Mouse (Mus musculus): ENCODE measurements at regions not wholly inside any gene's neighbourhood (a gene's known extent, or its start where the extent isn't known, plus 50 kb on each side); places are given as distances from the start of the nearest gene placed in this dataset.

GRCm38 (mm10) chr5:118436474-118437306 is 123.8 kb upstream of the Med13l start:
- H3K4me2 ChIP-seq (replicated peaks; ENCODE audit: low read depth, low read length): peak overlapping the region; percentile 4
- H3K4me1 ChIP-seq (ENCODE audit: control insufficient read depth, insufficient read depth, low read length): peaks cover 17% of the 10 kb centered on the region
- ATAC-seq (ENCODE audit: low FRiP score, low TSS enrichment): 0 out of 2 replicates have a peak, but pooled peaks have one; percentile 20
- H3K4me3 ChIP-seq (ENCODE audit: low read length): no peak overlapping the region
- H3K36me3 ChIP-seq (ENCODE audit: control insufficient read depth, insufficient read depth, low read length): no peaks in the 10 kb centered on the region
- WGBS: 10% methylated on average over 22 of the region's 22 CpGs
- no peak overlapping the region for H3K27ac ChIP-seq (ENCODE audit: low read depth, low read length)
- no peaks in the 10 kb centered on the region for H3K9me3 ChIP-seq (ENCODE audit: control insufficient read depth, low read length)
- H3K27me3 ChIP-seq (ENCODE audit: control insufficient read depth, insufficient read depth, low read length): peaks cover 23% of the 10 kb centered on the region; the same call in 1 of the 2 replicates
- no peak overlapping the region for H3K9ac ChIP-seq (ENCODE audit: low read depth, low read length)

- no peaks in the 10 kb centered on the region for H3K9me3 ChIP-seq (ENCODE audit: control insufficient read depth, low read length)
- H3K36me3 ChIP-seq (ENCODE audit: control insufficient read depth, insufficient read depth, low read length): no peaks in the 10 kb centered on the region
- H3K9ac ChIP-seq (ENCODE audit: low read depth, low read length): no peak overlapping the region
- H3K4me1 ChIP-seq (ENCODE audit: control insufficient read depth, insufficient read depth, low read length): peaks cover 17% of the 10 kb centered on the region
- H3K4me2 ChIP-seq (replicated peaks; ENCODE audit: low read depth, low read length): peak overlapping the region; percentile 4; the same call in 1 of the 2 replicates
- WGBS: 15% methylated on average over 7 of the region's 7 CpGs
- peaks cover 23% of the 10 kb centered on the region; the same call in 1 of the 2 replicates for H3K27me3 ChIP-seq (ENCODE audit: control insufficient read depth, insufficient read depth, low read length)
- ATAC-seq (ENCODE audit: low FRiP score, low TSS enrichment): peak; percentile 52; the same call in 1 of the 2 replicates
- H3K27ac ChIP-seq (ENCODE audit: low read depth, low read length): no peak overlapping the region
- no peak overlapping the region for H3K4me3 ChIP-seq (ENCODE audit: low read length)
These were observed 123.2 kb upstream of the Med13l start for GRCm38 (mm10) chr5:118437307-118437610.

- Histone ChIP-seq H3K36me3 (ENCODE audit: control insufficient read depth, insufficient read depth, low read length) (no peaks in the 10 kb centered on the region), H3K4me2 (replicated peaks; ENCODE audit: low read depth, low read length) (no peak overlapping the region), H3K4me1 (ENCODE audit: control insufficient read depth, insufficient read depth, low read length) (peaks cover 17% of the 10 kb centered on the region), H3K27me3 (ENCODE audit: control insufficient read depth, insufficient read depth, low read length) (peaks cover 23% of the 10 kb centered on the region; the same call in 1 of the 2 replicates), H3K4me3 (ENCODE audit: low read length) (no peak overlapping the region), H3K9me3 (ENCODE audit: control insufficient read depth, low read length) (no peaks in the 10 kb centered on the region), H3K27ac (ENCODE audit: low read depth, low read length) (no peak overlapping the region), H3K9ac (ENCODE audit: low read depth, low read length) (no peak overlapping the region)
- ATAC-seq (ENCODE audit: low FRiP score, low TSS enrichment): no peak
- 57% methylated on average over 6 of the region's 6 CpGs for WGBS
These were observed 122.5 kb upstream of the Med13l start for GRCm38 (mm10) chr5:118438016-118438415.

- no peak overlapping the region for H3K9ac ChIP-seq (ENCODE audit: low read depth, low read length)
- WGBS: 34% methylated on average over 8 of the region's 8 CpGs
- H3K27me3 ChIP-seq (ENCODE audit: control insufficient read depth, insufficient read depth, low read length): peaks cover 6% of the 10 kb centered on the region
- H3K9me3 ChIP-seq (ENCODE audit: control insufficient read depth, low read length): no peaks in the 10 kb centered on the region
- no peaks in the 10 kb centered on the region for H3K4me1 ChIP-seq (ENCODE audit: control insufficient read depth, insufficient read depth, low read length)
- H3K36me3 ChIP-seq (ENCODE audit: control insufficient read depth, insufficient read depth, low read length): no peaks in the 10 kb centered on the region
- no peak overlapping the region for H3K27ac ChIP-seq (ENCODE audit: low read depth, low read length)
- H3K4me2 ChIP-seq (replicated peaks; ENCODE audit: low read depth, low read length): no peak overlapping the region
- no peak overlapping the region for H3K4me3 ChIP-seq (ENCODE audit: low read length)
- ATAC-seq (ENCODE audit: low FRiP score, low TSS enrichment): no peak
These were observed 115.8 kb upstream of the Med13l start for GRCm38 (mm10) chr5:118444538-118445251.

- H3K4me2 ChIP-seq (replicated peaks; ENCODE audit: low read depth, low read length): no peak overlapping the region
- 45% methylated on average over 10 of the region's 10 CpGs for WGBS
- no peak overlapping the region for H3K27ac ChIP-seq (ENCODE audit: low read depth, low read length)
These were observed 115.1 kb upstream of the Med13l start for GRCm38 (mm10) chr5:118445252-118445987.

GRCm38 (mm10) chr5:118445988-118446280 is 114.5 kb upstream of the Med13l start:
- 69% methylated on average over 1 of the region's 1 CpGs for WGBS

More at GRCm38 (mm10) chr5:118445252-118445987, 115.1 kb upstream of the Med13l start:
- Histone ChIP-seq H3K36me3 (ENCODE audit: control insufficient read depth, insufficient read depth, low read length) (no peaks in the 10 kb centered on the region), H3K4me1 (ENCODE audit: control insufficient read depth, insufficient read depth, low read length) (no peaks in the 10 kb centered on the region), H3K9me3 (ENCODE audit: control insufficient read depth, low read length) (no peaks in the 10 kb centered on the region), H3K27me3 (ENCODE audit: control insufficient read depth, insufficient read depth, low read length) (peaks cover 6% of the 10 kb centered on the region), H3K9ac (ENCODE audit: low read depth, low read length) (no peak overlapping the region), H3K4me3 (ENCODE audit: low read length) (no peak overlapping the region)
- ATAC-seq (ENCODE audit: low FRiP score, low TSS enrichment): no peak

GRCm38 (mm10) chr5:118446878-118447277 is 113.6 kb upstream of the Med13l start:
- Histone ChIP-seq H3K4me3 (ENCODE audit: low read length) (no peak overlapping the region), H3K27me3 (ENCODE audit: control insufficient read depth, insufficient read depth, low read length) (peaks cover 6% of the 10 kb centered on the region), H3K4me2 (replicated peaks; ENCODE audit: low read depth, low read length) (no peak overlapping the region), H3K4me1 (ENCODE audit: control insufficient read depth, insufficient read depth, low read length) (no peaks in the 10 kb centered on the region), H3K27ac (ENCODE audit: low read depth, low read length) (no peak overlapping the region), H3K9me3 (ENCODE audit: control insufficient read depth, low read length) (no peaks in the 10 kb centered on the region), H3K36me3 (ENCODE audit: control insufficient read depth, insufficient read depth, low read length) (no peaks in the 10 kb centered on the region), H3K9ac (ENCODE audit: low read depth, low read length) (no peak overlapping the region)
- 83% methylated on average over 6 of the region's 6 CpGs for WGBS
- no peak for ATAC-seq (ENCODE audit: low FRiP score, low TSS enrichment)

More at GRCm38 (mm10) chr5:118445988-118446280, 114.5 kb upstream of the Med13l start:
- Histone ChIP-seq H3K9me3 (ENCODE audit: control insufficient read depth, low read length) (no peaks in the 10 kb centered on the region), H3K4me2 (replicated peaks; ENCODE audit: low read depth, low read length) (no peak overlapping the region), H3K36me3 (ENCODE audit: control insufficient read depth, insufficient read depth, low read length) (no peaks in the 10 kb centered on the region), H3K4me3 (ENCODE audit: low read length) (no peak overlapping the region), H3K27ac (ENCODE audit: low read depth, low read length) (no peak overlapping the region), H3K4me1 (ENCODE audit: control insufficient read depth, insufficient read depth, low read length) (no peaks in the 10 kb centered on the region), H3K9ac (ENCODE audit: low read depth, low read length) (no peak overlapping the region), H3K27me3 (ENCODE audit: control insufficient read depth, insufficient read depth, low read length) (peaks cover 6% of the 10 kb centered on the region)
- ATAC-seq (ENCODE audit: low FRiP score, low TSS enrichment): no peak

- H3K4me3 ChIP-seq (ENCODE audit: low read length): no peak overlapping the region
- peaks cover 6% of the 10 kb centered on the region for H3K27me3 ChIP-seq (ENCODE audit: control insufficient read depth, insufficient read depth, low read length)
- WGBS: 81% methylated on average over 5 of the region's 5 CpGs
- H3K9ac ChIP-seq (ENCODE audit: low read depth, low read length): no peak overlapping the region
- no peak overlapping the region for H3K4me2 ChIP-seq (replicated peaks; ENCODE audit: low read depth, low read length)
- no peak for ATAC-seq (ENCODE audit: low FRiP score, low TSS enrichment)
- no peaks in the 10 kb centered on the region for H3K36me3 ChIP-seq (ENCODE audit: control insufficient read depth, insufficient read depth, low read length)
- no peaks in the 10 kb centered on the region for H3K9me3 ChIP-seq (ENCODE audit: control insufficient read depth, low read length)
- H3K27ac ChIP-seq (ENCODE audit: low read depth, low read length): no peak overlapping the region
- H3K4me1 ChIP-seq (ENCODE audit: control insufficient read depth, insufficient read depth, low read length): no peaks in the 10 kb centered on the region
These were observed 113.1 kb upstream of the Med13l start for GRCm38 (mm10) chr5:118447366-118447765.
